Mouse (Mus musculus): ENCODE measurements around the gene Arap1.

- TF ChIP-seq POLR2A (IDR thresholded peaks at IDR 0.05; ENCODE audit: borderline replicate concordance, insufficient read depth, low read length) (no peak), CTCF (IDR thresholded peaks at IDR 0.05; ENCODE audit: borderline replicate concordance, insufficient read depth, low read depth, low read length) (no peak)
These were observed 26.5 kb upstream of the Arap1 start for GRCm38 (mm10) chr7:101321218-101321827.
